Mouse (Mus musculus) megakaryocyte, embryonic 14.5 days (primary cell): ENCODE measurements around the gene Clec4e.
"Not testable (repeated sequence)": the region's sequence is repeated elsewhere in the genome, so short reads cannot be mapped to it uniquely, and the experiment has no call there.

ENCODE experiments used
- FLI1 ChIP-seq: IDR thresholded peaks from 2 replicates; pipeline ENCODE4 v1.6.1; 2012; ENCODE audit warnings: low read length, inconsistent platforms, mixed read lengths
- GATA1 ChIP-seq: IDR thresholded peaks from 3 replicates; pipeline ENCODE4 v1.6.1; 2012; ENCODE audit warnings: mixed read lengths, low read length, inconsistent platforms, borderline replicate concordance

- TF ChIP-seq FLI1, GATA1: not testable (repeated sequence)
These were observed 40.8 kb downstream of the Clec4e start for GRCm38 (mm10) chr6:123248862-123249261.
